Mouse (Mus musculus): Measurements from ENCODE around the gene Myo18b. TPM values are rescaled to one million over a fixed set of nuclear protein-coding genes. Genes with fewer than 3 reads are reported as not detected.

Myo18b gene
- polyA plus RNA-seq, 1 experiment from 2014 or later = 1.1 TPM

GRCm38 (mm10) chr5:112771376-112771901 lies 124.7 kb downstream of the Myo18b start:
- WGBS = 37% methylated on average over 6 of the region's 6 CpGs
- Histone ChIP-seq H3K4me2 (ENCODE audit: low read depth, low read length) (no peak overlapping the region), H3K9me3 (ENCODE audit: control insufficient read depth, low read length) (no peaks in the 10 kb centered on the region), H3K4me1 (replicated peaks; ENCODE audit: control insufficient read depth, insufficient read depth, low read length) (no peaks in the 10 kb centered on the region), H3K9ac (ENCODE audit: low read length) (no peak overlapping the region), H3K36me3 (ENCODE audit: control insufficient read depth, insufficient read depth, low read length) (no peaks in the 10 kb centered on the region), H3K27me3 (ENCODE audit: control insufficient read depth, insufficient read depth, low read depth, low read length) (no peaks in the 10 kb centered on the region), H3K27ac (ENCODE audit: low read length) (no peak overlapping the region), H3K4me3 (ENCODE audit: low read length) (no peak overlapping the region)
- no peak for ATAC-seq (ENCODE audit: low read depth)

GRCm38 (mm10) chr5:112769721-112770119 lies 126.4 kb downstream of the Myo18b start:
- Histone ChIP-seq H3K4me1 (replicated peaks; ENCODE audit: control insufficient read depth, insufficient read depth, low read length) (no peaks in the 10 kb centered on the region), H3K4me2 (ENCODE audit: low read depth, low read length) (no peak overlapping the region), H3K27me3 (ENCODE audit: control insufficient read depth, insufficient read depth, low read depth, low read length) (no peaks in the 10 kb centered on the region), H3K4me3 (ENCODE audit: low read length) (no peak overlapping the region), H3K9me3 (ENCODE audit: control insufficient read depth, low read length) (no peaks in the 10 kb centered on the region), H3K27ac (ENCODE audit: low read length) (no peak overlapping the region), H3K9ac (ENCODE audit: low read length) (no peak overlapping the region), H3K36me3 (ENCODE audit: control insufficient read depth, insufficient read depth, low read length) (no peaks in the 10 kb centered on the region)
- 8% methylated on average over 4 of the region's 4 CpGs for WGBS
- ATAC-seq (ENCODE audit: low read depth) = no peak

DNA sequence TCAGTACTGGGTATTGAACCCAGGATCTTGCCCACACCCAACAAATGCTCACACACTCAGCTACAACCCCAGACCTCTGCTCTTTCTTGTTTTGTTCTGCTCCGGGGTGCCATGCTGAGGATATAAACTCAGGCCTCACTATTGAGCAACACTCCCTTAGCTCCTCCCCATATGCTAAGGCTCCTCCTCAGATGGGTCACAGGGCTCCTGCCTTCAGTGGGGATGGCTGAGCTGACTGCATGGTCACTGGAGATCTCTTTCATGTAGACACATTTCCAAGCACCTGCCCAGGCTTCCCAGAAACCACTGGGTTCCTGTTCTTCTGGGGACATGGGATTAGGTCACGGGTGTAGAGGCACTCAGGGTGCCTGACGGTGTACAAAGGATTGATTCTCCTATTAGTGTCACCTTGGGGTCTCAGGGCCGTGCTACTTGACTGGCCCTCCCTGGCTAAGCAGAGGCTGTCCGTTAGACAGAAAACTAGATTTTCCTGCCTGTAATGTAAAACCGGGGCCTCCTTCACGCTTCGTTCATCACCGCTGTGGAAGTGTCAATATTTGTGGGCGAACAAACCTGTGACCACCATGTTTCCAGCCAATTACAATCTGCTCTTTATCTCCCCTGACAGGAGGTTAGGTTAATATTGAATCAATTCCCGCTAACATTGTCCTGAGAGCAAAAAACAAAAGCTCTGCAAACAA lies 127.0 kb downstream of the Myo18b start:
- 21% methylated on average over 11 of the region's 11 CpGs for WGBS
- no peak for ATAC-seq (ENCODE audit: low read depth)

GRCm38 (mm10) chr5:112768556-112768955 lies 127.6 kb downstream of the Myo18b start:
- no peak for ATAC-seq (ENCODE audit: low read depth)
- H3K4me2 ChIP-seq (ENCODE audit: low read depth, low read length) = no peak overlapping the region
- no peak overlapping the region for H3K27ac ChIP-seq (ENCODE audit: low read length)
- WGBS = 87% methylated on average over 5 of the region's 5 CpGs
- H3K27me3 ChIP-seq (ENCODE audit: control insufficient read depth, insufficient read depth, low read depth, low read length) = no peaks in the 10 kb centered on the region
- H3K9ac ChIP-seq (ENCODE audit: low read length) = no peak overlapping the region
- H3K36me3 ChIP-seq (ENCODE audit: control insufficient read depth, insufficient read depth, low read length) = no peaks in the 10 kb centered on the region
- no peak overlapping the region for H3K4me3 ChIP-seq (ENCODE audit: low read length)
- H3K9me3 ChIP-seq (ENCODE audit: control insufficient read depth, low read length) = no peaks in the 10 kb centered on the region
- no peaks in the 10 kb centered on the region for H3K4me1 ChIP-seq (replicated peaks; ENCODE audit: control insufficient read depth, insufficient read depth, low read length)

More for the DNA sequence above, 127.0 kb downstream of the Myo18b start:
- no peak overlapping the region for H3K9ac ChIP-seq (ENCODE audit: low read length)
- H3K27me3 ChIP-seq (ENCODE audit: control insufficient read depth, insufficient read depth, low read depth, low read length) = no peaks in the 10 kb centered on the region
- no peaks in the 10 kb centered on the region for H3K36me3 ChIP-seq (ENCODE audit: control insufficient read depth, insufficient read depth, low read length)
- H3K9me3 ChIP-seq (ENCODE audit: control insufficient read depth, low read length) = no peaks in the 10 kb centered on the region
- H3K4me3 ChIP-seq (ENCODE audit: low read length) = no peak overlapping the region
- no peak overlapping the region for H3K4me2 ChIP-seq (ENCODE audit: low read depth, low read length)
- H3K27ac ChIP-seq (ENCODE audit: low read length) = no peak overlapping the region
- H3K4me1 ChIP-seq (replicated peaks; ENCODE audit: control insufficient read depth, insufficient read depth, low read length) = no peaks in the 10 kb centered on the region

DNA sequence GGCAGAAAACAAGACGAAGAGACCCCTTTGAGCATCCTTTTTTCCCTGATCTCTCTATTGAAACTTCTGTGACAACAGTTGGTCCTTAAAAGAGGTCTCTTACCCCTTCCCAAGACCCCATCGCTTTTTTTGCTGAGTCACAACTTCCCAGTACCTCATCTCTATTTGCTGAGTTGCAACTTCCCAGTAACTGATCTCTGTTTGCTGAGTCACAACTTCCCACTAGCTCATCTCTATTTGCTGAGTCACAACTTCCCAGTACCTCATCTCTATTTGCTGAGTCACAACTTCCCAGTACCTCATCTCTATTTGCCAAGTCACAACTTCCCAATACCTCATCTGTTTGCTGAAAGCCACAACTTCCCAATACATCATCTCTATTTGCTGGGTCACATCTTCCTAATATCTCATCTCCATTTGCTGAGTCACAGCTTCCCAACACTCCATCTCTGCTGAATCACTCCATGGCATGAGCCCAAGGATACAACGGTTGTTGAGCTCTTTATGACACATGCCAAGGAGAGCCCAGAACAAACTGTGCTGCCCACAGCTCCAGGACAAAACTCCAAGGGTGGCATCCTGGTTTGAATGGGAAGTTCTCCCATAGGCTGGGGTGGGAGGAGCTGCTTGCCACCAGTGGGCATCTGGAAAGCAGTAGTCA lies 134.6 kb downstream of the Myo18b start:
- 71% methylated on average over 3 of the region's 3 CpGs for WGBS
- H3K4me2 ChIP-seq (ENCODE audit: low read depth, low read length) = no peak overlapping the region
- no peaks in the 10 kb centered on the region for H3K36me3 ChIP-seq (ENCODE audit: control insufficient read depth, insufficient read depth, low read length)
- H3K4me3 ChIP-seq (ENCODE audit: low read length) = no peak overlapping the region
- H3K9me3 ChIP-seq (ENCODE audit: control insufficient read depth, low read length) = no peaks in the 10 kb centered on the region
- no peak overlapping the region for H3K27ac ChIP-seq (ENCODE audit: low read length)
- ATAC-seq (ENCODE audit: low read depth) = no peak
- H3K27me3 ChIP-seq (ENCODE audit: control insufficient read depth, insufficient read depth, low read depth, low read length) = no peaks in the 10 kb centered on the region
- no peak overlapping the region for H3K9ac ChIP-seq (ENCODE audit: low read length)
- no peaks in the 10 kb centered on the region for H3K4me1 ChIP-seq (replicated peaks; ENCODE audit: control insufficient read depth, insufficient read depth, low read length)

DNA sequence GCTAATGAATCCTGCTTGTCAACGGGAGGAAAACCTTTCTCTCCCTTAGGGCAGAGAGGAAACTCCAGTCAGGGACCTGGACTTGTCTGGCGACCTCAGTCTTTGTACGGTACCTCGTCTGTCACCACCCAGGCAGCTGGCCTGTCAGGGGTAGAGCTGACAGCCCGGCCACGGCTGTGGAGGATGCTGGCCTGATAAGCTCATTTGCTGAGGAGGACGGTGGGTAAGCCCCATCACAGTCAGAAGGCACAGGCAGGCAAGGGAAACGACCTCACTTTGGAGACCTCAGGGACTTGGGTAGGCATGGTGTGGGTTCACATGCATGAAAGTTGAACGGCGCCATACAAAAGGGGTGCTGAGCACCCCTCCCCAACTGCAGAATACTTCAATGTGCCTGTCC lies 140.6 kb downstream of the Myo18b start:
- H3K4me1 ChIP-seq (replicated peaks; ENCODE audit: control insufficient read depth, insufficient read depth, low read length) = no peaks in the 10 kb centered on the region
- no peaks in the 10 kb centered on the region for H3K27me3 ChIP-seq (ENCODE audit: control insufficient read depth, insufficient read depth, low read depth, low read length)
- no peak overlapping the region for H3K9ac ChIP-seq (ENCODE audit: low read length)
- H3K4me2 ChIP-seq (ENCODE audit: low read depth, low read length) = no peak overlapping the region
- WGBS = 19% methylated on average over 10 of the region's 10 CpGs
- no peak overlapping the region for H3K4me3 ChIP-seq (ENCODE audit: low read length)
- ATAC-seq (ENCODE audit: low read depth) = no peak
- H3K9me3 ChIP-seq (ENCODE audit: control insufficient read depth, low read length) = no peaks in the 10 kb centered on the region
- no peak overlapping the region for H3K27ac ChIP-seq (ENCODE audit: low read length)
- no peaks in the 10 kb centered on the region for H3K36me3 ChIP-seq (ENCODE audit: control insufficient read depth, insufficient read depth, low read length)

DNA sequence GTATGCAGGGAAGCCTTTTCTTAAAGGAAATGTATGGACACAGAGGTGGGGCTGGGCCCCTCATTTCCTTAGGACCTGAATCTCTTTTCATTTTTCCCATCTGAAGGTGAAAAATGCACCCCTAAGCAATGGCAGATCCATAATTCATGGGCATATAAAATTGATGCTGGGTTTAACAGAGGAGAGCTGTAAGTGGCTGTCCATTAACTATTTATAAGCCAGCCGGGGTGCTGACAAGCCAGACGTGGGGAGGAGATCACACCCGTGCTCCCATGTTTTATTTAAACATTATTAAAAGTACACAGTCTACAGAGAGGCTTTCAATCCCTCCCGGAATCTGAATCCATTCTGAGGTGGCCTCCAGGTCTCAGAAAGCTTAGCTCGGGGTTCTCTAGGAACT lies 146.5 kb downstream of the Myo18b start:
- Histone ChIP-seq H3K4me2 (ENCODE audit: low read depth, low read length) (no peak overlapping the region), H3K4me1 (replicated peaks; ENCODE audit: control insufficient read depth, insufficient read depth, low read length) (no peaks in the 10 kb centered on the region), H3K36me3 (ENCODE audit: control insufficient read depth, insufficient read depth, low read length) (no peaks in the 10 kb centered on the region), H3K27ac (ENCODE audit: low read length) (no peak overlapping the region), H3K27me3 (ENCODE audit: control insufficient read depth, insufficient read depth, low read depth, low read length) (0 out of 2 replicates have a peak, but pooled peaks cover 3% of the 10 kb centered on the region), H3K4me3 (ENCODE audit: low read length) (no peak overlapping the region), H3K9ac (ENCODE audit: low read length) (no peak overlapping the region), H3K9me3 (ENCODE audit: control insufficient read depth, low read length) (no peaks in the 10 kb centered on the region)
- ATAC-seq (ENCODE audit: low read depth) = no peak
- 38% methylated on average over 5 of the region's 5 CpGs for WGBS

DNA sequence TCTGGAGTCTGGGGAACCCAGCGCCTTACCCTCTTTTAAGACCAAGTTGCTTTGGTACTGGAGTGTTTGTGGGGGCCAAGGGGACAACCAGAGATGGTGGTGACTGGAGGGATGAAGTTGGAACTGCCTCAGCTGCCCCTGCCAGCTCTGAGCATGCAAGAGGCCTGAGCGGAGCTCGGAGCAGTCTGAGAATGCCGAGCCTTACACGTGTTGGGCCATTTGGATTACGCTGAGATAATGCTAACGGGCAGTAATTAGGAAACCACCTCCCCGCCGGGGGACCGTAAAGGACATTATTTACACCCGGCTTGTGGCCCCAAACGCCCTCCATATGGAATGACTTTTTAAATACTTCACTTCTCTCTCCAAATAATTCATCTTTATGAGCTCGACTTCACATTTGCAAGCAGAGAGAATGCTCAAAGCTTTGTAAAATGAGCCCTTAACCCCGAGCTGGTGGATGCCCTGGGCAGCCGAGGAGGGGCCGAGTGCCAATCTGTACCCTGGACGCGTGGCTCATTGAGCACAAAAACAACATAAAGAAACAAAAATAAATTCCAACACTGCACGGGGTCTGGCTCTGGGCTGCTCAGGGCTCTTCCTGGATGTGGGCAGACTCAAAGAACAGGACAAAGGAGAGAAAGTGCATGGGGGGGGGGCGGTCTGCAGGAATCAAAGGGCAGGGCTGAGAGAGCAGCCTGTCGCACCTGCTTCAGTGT lies 148.0 kb downstream of the Myo18b start:
- H3K4me1 ChIP-seq (replicated peaks; ENCODE audit: control insufficient read depth, insufficient read depth, low read length) = no peaks in the 10 kb centered on the region
- no peak overlapping the region for H3K4me2 ChIP-seq (ENCODE audit: low read depth, low read length)
- H3K9me3 ChIP-seq (ENCODE audit: control insufficient read depth, low read length) = no peaks in the 10 kb centered on the region
- H3K27me3 ChIP-seq (ENCODE audit: control insufficient read depth, insufficient read depth, low read depth, low read length) = 0 out of 2 replicates have a peak, but pooled peaks cover 3% of the 10 kb centered on the region
- H3K36me3 ChIP-seq (ENCODE audit: control insufficient read depth, insufficient read depth, low read length) = no peaks in the 10 kb centered on the region
- WGBS = 19% methylated on average over 21 of the region's 21 CpGs
- ATAC-seq (ENCODE audit: low read depth) = no peak
- no peak overlapping the region for H3K9ac ChIP-seq (ENCODE audit: low read length)
- no peak overlapping the region for H3K27ac ChIP-seq (ENCODE audit: low read length)
- H3K4me3 ChIP-seq (ENCODE audit: low read length) = no peak overlapping the region

DNA sequence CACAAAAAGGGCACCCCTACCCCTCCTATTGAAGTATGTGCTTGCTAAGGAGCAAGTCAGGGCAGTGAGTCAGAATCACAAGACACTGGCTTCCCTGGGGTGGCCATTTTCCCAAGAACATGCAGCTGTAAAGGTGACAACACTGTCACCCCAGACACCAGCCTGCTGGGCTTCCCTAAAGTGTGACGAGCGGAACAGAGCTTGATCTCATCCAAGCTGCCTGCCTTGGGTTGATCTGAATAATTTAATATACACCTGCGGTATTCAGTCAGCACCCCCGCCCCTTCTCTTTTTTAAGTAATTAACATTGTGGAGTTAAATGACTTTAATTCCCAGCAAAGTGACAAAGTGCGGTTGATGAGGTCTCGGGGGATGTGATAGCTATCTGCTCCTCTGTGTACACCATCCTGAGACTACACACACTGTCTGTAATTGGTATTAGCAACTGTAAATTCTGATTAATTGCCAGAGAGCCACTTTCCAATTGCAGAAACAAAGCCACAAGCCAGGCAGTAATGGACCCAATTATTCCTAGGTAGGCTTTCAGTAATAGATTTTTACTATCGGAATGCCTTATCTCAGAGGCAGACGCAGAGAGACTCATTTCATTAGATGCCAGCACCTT lies 148.7 kb downstream of the Myo18b start:
- H3K4me3 ChIP-seq (ENCODE audit: low read length) = no peak overlapping the region
- no peak overlapping the region for H3K27ac ChIP-seq (ENCODE audit: low read length)
- WGBS = 49% methylated on average over 8 of the region's 8 CpGs
- no peak for ATAC-seq (ENCODE audit: low read depth)
- H3K27me3 ChIP-seq (ENCODE audit: control insufficient read depth, insufficient read depth, low read depth, low read length) = 0 out of 2 replicates have a peak, but pooled peaks cover 3% of the 10 kb centered on the region
- H3K36me3 ChIP-seq (ENCODE audit: control insufficient read depth, insufficient read depth, low read length) = no peaks in the 10 kb centered on the region
- no peak overlapping the region for H3K9ac ChIP-seq (ENCODE audit: low read length)
- H3K4me2 ChIP-seq (ENCODE audit: low read depth, low read length) = no peak overlapping the region
- H3K9me3 ChIP-seq (ENCODE audit: control insufficient read depth, low read length) = no peaks in the 10 kb centered on the region
- no peaks in the 10 kb centered on the region for H3K4me1 ChIP-seq (replicated peaks; ENCODE audit: control insufficient read depth, insufficient read depth, low read length)

All from lung, embryonic 16.5 days (tissue).